Mouse (Mus musculus) myocyte (in vitro differentiated cells): ENCODE data around the gene Ttc29. TPM values are rescaled to one million over a fixed set of nuclear protein-coding genes. Genes with fewer than 3 reads are reported as not detected.

ENCODE experiments used
- H3K27me3 ChIP-seq: one replicate; pipeline ENCODE4 v1.6.1; 2011; ENCODE audit not compliant: control insufficient read depth, insufficient read depth, insufficient read length
- H3K36me3 ChIP-seq: one replicate; pipeline ENCODE4 v1.6.1; 2011; ENCODE audit not compliant: control insufficient read depth, insufficient read depth
- H3K4me2 ChIP-seq: one replicate; pipeline ENCODE4 v1.6.1; 2011; ENCODE audit warnings: low read depth, control low read depth
- H3K4me3 ChIP-seq: one replicate; pipeline ENCODE4 v1.5.1; 2011; ENCODE audit warnings: mild to moderate bottlenecking, control low read depth, moderate library complexity
- H3K79me2 ChIP-seq: one replicate; pipeline ENCODE4 v1.6.1; 2011; ENCODE audit not compliant: control insufficient read depth, insufficient read depth
- H3ac ChIP-seq: one replicate; pipeline ENCODE4 v1.6.1; 2011; ENCODE audit not compliant: control insufficient read depth, insufficient read length
- CEBPB ChIP-seq: IDR thresholded peaks from 2 replicates; pipeline ENCODE4 v1.6.1; 2011; ENCODE audit warnings: mild to moderate bottlenecking, moderate library complexity; ENCODE audit not compliant: poor library complexity, insufficient read depth, severe bottlenecking
- E2F4 ChIP-seq: IDR thresholded peaks from one replicate; pipeline ENCODE4 v1.6.1; 2011; ENCODE audit warnings: mild to moderate bottlenecking, control low read depth, moderate library complexity; ENCODE audit not compliant: insufficient read depth
- MAX ChIP-seq: IDR thresholded peaks from one replicate; pipeline ENCODE4 v1.6.1; 2011; ENCODE audit warnings: low read depth, mild to moderate bottlenecking, control low read depth
- MYOD1 ChIP-seq, 3 experiments: IDR thresholded peaks; one replicate each; pipeline ENCODE4 v1.6.1; 2011; ENCODE audit warnings: control low read depth in 2 of 3, low read depth in 2 of 3, mild to moderate bottlenecking in 2 of 3, moderate library complexity in 1 of 3; ENCODE audit not compliant: insufficient read length in 2 of 3, control insufficient read depth in 1 of 3
- MYOG ChIP-seq, 3 experiments: IDR thresholded peaks; one replicate each; pipeline ENCODE4 v1.6.1; 2011; ENCODE audit warnings: control low read depth in 2 of 3, low read depth in 2 of 3, mild to moderate bottlenecking in 2 of 3; ENCODE audit not compliant: insufficient read length in 2 of 3, control insufficient read depth in 1 of 3, insufficient read depth in 1 of 3
- POLR2A ChIP-seq: IDR thresholded peaks from one replicate; pipeline ENCODE4 v1.6.1; 2011; ENCODE audit warnings: low read depth, mild to moderate bottlenecking, control low read depth, moderate library complexity; ENCODE audit not compliant: insufficient read length
- POLR2AphosphoS2 ChIP-seq: IDR thresholded peaks from one replicate; pipeline ENCODE4 v1.6.1; 2011; ENCODE audit warnings: low read depth, control low read depth; ENCODE audit not compliant: insufficient read length
- REST ChIP-seq: IDR thresholded peaks from one replicate; pipeline ENCODE4 v1.6.1; 2011; ENCODE audit warnings: mild to moderate bottlenecking, control low read depth, moderate library complexity; ENCODE audit not compliant: insufficient read depth, insufficient read length
- SRF ChIP-seq: IDR thresholded peaks from one replicate; pipeline ENCODE4 v1.6.1; 2011; ENCODE audit warnings: low read depth; ENCODE audit not compliant: control insufficient read depth, insufficient read length
- TCF12 ChIP-seq: IDR thresholded peaks from one replicate; pipeline ENCODE4 v1.6.1; 2011; ENCODE audit warnings: mild to moderate bottlenecking, control low read depth; ENCODE audit not compliant: poor library complexity, insufficient read depth, severe bottlenecking
- TCF3 ChIP-seq: IDR thresholded peaks from one replicate; pipeline ENCODE4 v1.6.1; 2011; ENCODE audit warnings: low read depth, control low read depth; ENCODE audit not compliant: insufficient read length
- USF1 ChIP-seq: IDR thresholded peaks from one replicate; pipeline ENCODE4 v1.6.1; 2011; ENCODE audit warnings: low read depth, mild to moderate bottlenecking, control low read depth, moderate library complexity
- polyA plus RNA-seq: library from polyadenylated mRNA; unstranded; fragments of >200 nt; fragmentation: generic; extraction: Trizol; gene quantifications from one replicate; pipeline ENCODE4 v1.2.1, GENCODE M21; 2012; ENCODE audit warnings: missing spikeins

Ttc29 gene
- polyA plus RNA-seq, 1 experiment = not detected

DNA sequence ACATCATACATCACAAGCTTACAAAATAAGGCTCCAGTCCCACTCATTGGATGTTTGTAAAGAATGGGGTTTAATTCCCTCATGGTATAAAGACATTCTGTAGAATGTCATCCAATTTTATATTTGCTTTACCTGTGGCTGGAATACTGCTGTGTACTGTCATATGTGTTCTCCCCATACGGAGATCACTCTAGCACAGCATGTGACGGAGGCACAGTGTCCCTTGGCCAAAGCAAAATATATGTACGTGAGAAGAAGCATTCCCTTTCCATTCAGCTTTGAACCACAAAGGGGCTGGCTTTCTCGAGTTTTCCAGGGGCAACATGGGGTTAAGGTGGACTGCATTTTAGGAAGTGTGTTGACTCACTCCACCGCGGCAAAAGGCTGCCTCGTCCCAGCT is 132.6 kb downstream of the Ttc29 start:
- no peak overlapping the region for H3K4me2 ChIP-seq
- no peaks in the 10 kb centered on the region for H3K79me2 ChIP-seq
- no peaks in the 10 kb centered on the region for H3K27me3 ChIP-seq
- no peak overlapping the region for H3ac ChIP-seq
- no peak for TF ChIP-seq TCF12
- TF ChIP-seq REST = no peak
- no peak for TF ChIP-seq CEBPB
- no peak for TF ChIP-seq USF1
- TF ChIP-seq E2F4 = no peak
- TF ChIP-seq POLR2AphosphoS2 = no peak
- no peak for TF ChIP-seq SRF
- no peak for TF ChIP-seq MAX
- no peak for TF ChIP-seq TCF3
- TF ChIP-seq MYOG (IDR thresholded peaks at IDR 0.05; ENCODE audit: control insufficient read depth in 1 of 3, insufficient read depth in 1 of 3, insufficient read length in 2 of 3, low read depth in 2 of 3) = no peak
- no peak for TF ChIP-seq POLR2A
- no peak for TF ChIP-seq MYOD1 (IDR thresholded peaks at IDR 0.05; ENCODE audit: control insufficient read depth in 1 of 3, insufficient read length in 2 of 3, low read depth in 2 of 3)
- no peak overlapping the region for H3K4me3 ChIP-seq
- H3K36me3 ChIP-seq = no peaks in the 10 kb centered on the region

- no peaks in the 10 kb centered on the region for H3K27me3 ChIP-seq
- H3K36me3 ChIP-seq = no peaks in the 10 kb centered on the region
- no peak overlapping the region for H3K4me3 ChIP-seq
These were observed 133.1 kb downstream of the Ttc29 start for GRCm38 (mm10) chr8:78346131-78346621.

GRCm38 (mm10) chr8:78353902-78354301 is 140.8 kb downstream of the Ttc29 start:
- Histone ChIP-seq H3K27me3 (no peaks in the 10 kb centered on the region), H3K4me2 (no peak overlapping the region), H3K36me3 (no peaks in the 10 kb centered on the region), H3K4me3 (no peak overlapping the region), H3K79me2 (no peaks in the 10 kb centered on the region), H3ac (no peak overlapping the region)
- no peak for TF ChIP-seq E2F4
- TF ChIP-seq TCF3 = no peak
- TF ChIP-seq POLR2AphosphoS2 = no peak

More at GRCm38 (mm10) chr8:78346131-78346621, 133.1 kb downstream of the Ttc29 start:
- Histone ChIP-seq H3K4me2 (no peak overlapping the region), H3K79me2 (no peaks in the 10 kb centered on the region), H3ac (no peak overlapping the region)
- TF ChIP-seq TCF12 = no peak
- no peak for TF ChIP-seq USF1
- no peak for TF ChIP-seq POLR2AphosphoS2
- TF ChIP-seq TCF3 = no peak
- TF ChIP-seq MYOG (IDR thresholded peaks at IDR 0.05; ENCODE audit: control insufficient read depth in 1 of 3, insufficient read depth in 1 of 3, insufficient read length in 2 of 3, low read depth in 2 of 3) = no peak
- TF ChIP-seq MYOD1 (IDR thresholded peaks at IDR 0.05; ENCODE audit: control insufficient read depth in 1 of 3, insufficient read length in 2 of 3, low read depth in 2 of 3) = no peak

DNA sequence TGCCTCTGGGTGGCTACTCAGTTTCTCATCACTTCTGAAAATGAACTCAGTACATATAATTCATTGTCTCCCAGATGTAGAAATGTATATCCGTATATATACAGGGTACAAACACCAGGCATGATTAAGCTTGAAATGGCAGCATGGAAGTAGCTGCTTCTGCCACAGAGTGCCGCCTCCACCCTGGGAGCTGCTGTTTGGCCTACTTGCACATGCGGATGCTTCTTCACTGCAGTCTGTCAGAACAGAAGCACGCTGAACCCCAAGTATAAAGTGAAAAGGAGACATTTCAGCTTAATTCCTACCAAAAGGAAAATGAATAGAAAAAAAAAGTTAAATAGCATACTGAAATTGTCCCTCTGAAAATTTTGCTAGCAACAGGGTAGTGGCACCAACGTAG is 141.7 kb downstream of the Ttc29 start:
- no peaks in the 10 kb centered on the region for H3K36me3 ChIP-seq
- no peaks in the 10 kb centered on the region for H3K79me2 ChIP-seq
- no peak overlapping the region for H3ac ChIP-seq
- TF ChIP-seq CEBPB (no peak), USF1 (no peak), MYOD1 (IDR thresholded peaks at IDR 0.05; ENCODE audit: control insufficient read depth in 1 of 3, insufficient read length in 2 of 3, low read depth in 2 of 3) (no peak), MYOG (IDR thresholded peaks at IDR 0.05; ENCODE audit: control insufficient read depth in 1 of 3, insufficient read depth in 1 of 3, insufficient read length in 2 of 3, low read depth in 2 of 3) (no peak), TCF3 (no peak), SRF (no peak), REST (no peak), E2F4 (no peak), MAX (no peak), POLR2A (no peak), TCF12 (no peak), POLR2AphosphoS2 (no peak)
- no peaks in the 10 kb centered on the region for H3K27me3 ChIP-seq
- H3K4me2 ChIP-seq = no peak overlapping the region
- no peak overlapping the region for H3K4me3 ChIP-seq

GRCm38 (mm10) chr8:78390756-78391155 is 177.7 kb downstream of the Ttc29 start:
- H3K36me3 ChIP-seq = no peaks in the 10 kb centered on the region
- no peaks in the 10 kb centered on the region for H3K79me2 ChIP-seq
- TF ChIP-seq TCF3 (no peak), REST (no peak), POLR2AphosphoS2 (no peak), TCF12 (no peak), SRF (no peak), MYOG (IDR thresholded peaks at IDR 0.05; ENCODE audit: control insufficient read depth in 1 of 3, insufficient read depth in 1 of 3, insufficient read length in 2 of 3, low read depth in 2 of 3) (no peak), MAX (no peak), E2F4 (no peak), POLR2A (no peak), MYOD1 (IDR thresholded peaks at IDR 0.05; ENCODE audit: control insufficient read depth in 1 of 3, insufficient read length in 2 of 3, low read depth in 2 of 3) (no peak), USF1 (no peak), CEBPB (no peak)
- no peak overlapping the region for H3K4me3 ChIP-seq
- no peak overlapping the region for H3K4me2 ChIP-seq
- H3ac ChIP-seq = no peak overlapping the region
- H3K27me3 ChIP-seq = no peaks in the 10 kb centered on the region
